Mouse (Mus musculus): ENCODE data around the gene Mog. TPM values are rescaled to one million over a fixed set of nuclear protein-coding genes. Genes with fewer than 3 reads are reported as not detected.

Gene Mog
- polyA plus RNA-seq (2016; fragmentation: Nextera tagmentation; extraction: Ambion mirVana): not detected in 2 replicates

- 59% methylated on average over 9 of the region's 9 CpGs for WGBS (ENCODE audit: insufficient replicate concordance)
These were observed at the start of gene Mog for GRCm38 (mm10) chr17:37022628-37023576. TSS of gene Mog (minus strand) at chr17:37023398.

GRCm38 (mm10) chr17:37072730-37073276 lies 49.6 kb upstream of the Mog start:
- no peaks in the 10 kb centered on the region for H3K27me3 ChIP-seq (replicated peaks)
- H3K36me3 ChIP-seq: no peaks in the 10 kb centered on the region
- no peak overlapping the region for H3K9ac ChIP-seq
- H3K4me3 ChIP-seq: no peak overlapping the region
- 60% methylated on average over 11 of the region's 11 CpGs for WGBS (ENCODE audit: insufficient replicate concordance)
- no peak overlapping the region for H3K27ac ChIP-seq
- H3K4me2 ChIP-seq: no peak overlapping the region
- no peaks in the 10 kb centered on the region for H3K9me3 ChIP-seq (replicated peaks)
- no peak for ATAC-seq
- H3K4me1 ChIP-seq: no peaks in the 10 kb centered on the region

More at GRCm38 (mm10) chr17:37022628-37023576, at the start of gene Mog:
- Histone ChIP-seq H3K9me3 (replicated peaks) (no peaks in the 10 kb centered on the region), H3K36me3 (no peaks in the 10 kb centered on the region), H3K4me3 (no peak within 1 kb of the TSS), H3K27ac (no peak within 1 kb of the TSS), H3K4me1 (no peaks in the 10 kb centered on the region), H3K9ac (no peak within 1 kb of the TSS), H3K27me3 (replicated peaks) (no peaks in the 10 kb centered on the region), H3K4me2 (no peak within 1 kb of the TSS)
- no peak for ATAC-seq

- Histone ChIP-seq H3K4me3 (no peak overlapping the region), H3K4me1 (no peaks in the 10 kb centered on the region), H3K27me3 (replicated peaks) (no peaks in the 10 kb centered on the region), H3K27ac (no peak overlapping the region), H3K9ac (no peak overlapping the region), H3K36me3 (no peaks in the 10 kb centered on the region), H3K9me3 (replicated peaks) (no peaks in the 10 kb centered on the region), H3K4me2 (no peak overlapping the region)
- ATAC-seq: no peak
- 68% methylated on average over 12 of the region's 12 CpGs for WGBS (ENCODE audit: insufficient replicate concordance)
These were observed 49.0 kb upstream of the Mog start for GRCm38 (mm10) chr17:37072080-37072729.

GRCm38 (mm10) chr17:37070121-37070520 lies 46.9 kb upstream of the Mog start:
- Histone ChIP-seq H3K9ac (no peak overlapping the region), H3K27me3 (replicated peaks) (no peaks in the 10 kb centered on the region), H3K4me1 (no peaks in the 10 kb centered on the region), H3K36me3 (no peaks in the 10 kb centered on the region), H3K27ac (no peak overlapping the region), H3K4me2 (no peak overlapping the region), H3K4me3 (no peak overlapping the region), H3K9me3 (replicated peaks) (no peaks in the 10 kb centered on the region)
- ATAC-seq: no peak
- WGBS (ENCODE audit: insufficient replicate concordance): 58% methylated on average over 8 of the region's 8 CpGs

- Histone ChIP-seq H3K9ac (no peak overlapping the region), H3K27ac (no peak overlapping the region), H3K36me3 (no peaks in the 10 kb centered on the region), H3K27me3 (replicated peaks) (no peaks in the 10 kb centered on the region), H3K9me3 (replicated peaks) (no peaks in the 10 kb centered on the region), H3K4me2 (no peak overlapping the region), H3K4me3 (no peak overlapping the region), H3K4me1 (no peaks in the 10 kb centered on the region)
- 59% methylated on average over 1 of the region's 1 CpGs for WGBS (ENCODE audit: insufficient replicate concordance)
- ATAC-seq: no peak
These were observed 44.7 kb upstream of the Mog start for GRCm38 (mm10) chr17:37067861-37068260.

GRCm38 (mm10) chr17:37065993-37066392 lies 42.8 kb upstream of the Mog start:
- WGBS (ENCODE audit: insufficient replicate concordance): 40% methylated on average over 2 of the region's 2 CpGs
- Histone ChIP-seq H3K4me2 (no peak overlapping the region), H3K27ac (no peak overlapping the region), H3K36me3 (no peaks in the 10 kb centered on the region), H3K4me3 (no peak overlapping the region), H3K4me1 (no peaks in the 10 kb centered on the region), H3K9me3 (replicated peaks) (no peaks in the 10 kb centered on the region), H3K27me3 (replicated peaks) (no peaks in the 10 kb centered on the region), H3K9ac (no peak overlapping the region)
- ATAC-seq: no peak

GRCm38 (mm10) chr17:37063686-37064495 lies 40.7 kb upstream of the Mog start:
- Histone ChIP-seq H3K4me2 (no peak overlapping the region), H3K9ac (no peak overlapping the region), H3K36me3 (no peaks in the 10 kb centered on the region), H3K9me3 (replicated peaks) (no peaks in the 10 kb centered on the region), H3K27ac (no peak overlapping the region), H3K27me3 (replicated peaks) (no peaks in the 10 kb centered on the region), H3K4me3 (no peak overlapping the region), H3K4me1 (no peaks in the 10 kb centered on the region)
- 67% methylated on average over 11 of the region's 11 CpGs for WGBS (ENCODE audit: insufficient replicate concordance)
- no peak for ATAC-seq

- Histone ChIP-seq H3K36me3 (no peaks in the 10 kb centered on the region; the same call in 1 of the 2 replicates), H3K27me3 (replicated peaks) (no peaks in the 10 kb centered on the region), H3K9ac (no peak overlapping the region), H3K4me3 (no peak overlapping the region), H3K9me3 (replicated peaks) (no peaks in the 10 kb centered on the region), H3K27ac (no peak overlapping the region), H3K4me2 (no peak overlapping the region), H3K4me1 (no peaks in the 10 kb centered on the region)
- WGBS (ENCODE audit: insufficient replicate concordance): 65% methylated on average over 10 of the region's 10 CpGs
- no peak for ATAC-seq
These were observed 39.9 kb upstream of the Mog start for GRCm38 (mm10) chr17:37063063-37063462.

GRCm38 (mm10) chr17:37062101-37062641 lies 39.0 kb upstream of the Mog start:
- H3K27ac ChIP-seq: no peak overlapping the region
- no peak for ATAC-seq
- no peaks in the 10 kb centered on the region; the same call in 1 of the 2 replicates for H3K36me3 ChIP-seq
- 69% methylated on average over 10 of the region's 10 CpGs for WGBS (ENCODE audit: insufficient replicate concordance)
- no peaks in the 10 kb centered on the region for H3K4me1 ChIP-seq
- no peak overlapping the region for H3K4me3 ChIP-seq
- no peaks in the 10 kb centered on the region for H3K27me3 ChIP-seq (replicated peaks)
- no peak overlapping the region for H3K4me2 ChIP-seq
- no peak overlapping the region for H3K9ac ChIP-seq
- H3K9me3 ChIP-seq (replicated peaks): no peaks in the 10 kb centered on the region

- Histone ChIP-seq H3K9me3 (replicated peaks) (no peaks in the 10 kb centered on the region), H3K9ac (no peak overlapping the region), H3K4me1 (no peaks in the 10 kb centered on the region), H3K27me3 (replicated peaks) (no peaks in the 10 kb centered on the region), H3K4me2 (no peak overlapping the region), H3K4me3 (no peak overlapping the region), H3K27ac (no peak overlapping the region), H3K36me3 (no peaks in the 10 kb centered on the region; the same call in 1 of the 2 replicates)
- WGBS (ENCODE audit: insufficient replicate concordance): 56% methylated on average over 3 of the region's 3 CpGs
- ATAC-seq: no peak
These were observed 38.2 kb upstream of the Mog start for GRCm38 (mm10) chr17:37061435-37061834.

GRCm38 (mm10) chr17:37056957-37057356 lies 33.8 kb upstream of the Mog start:
- H3K36me3 ChIP-seq: peaks cover 3% of the 10 kb centered on the region; the same call in 1 of the 2 replicates
- H3K4me2 ChIP-seq: no peak overlapping the region
- peaks cover 13% of the 10 kb centered on the region for H3K27me3 ChIP-seq (replicated peaks)
- H3K27ac ChIP-seq: no peak overlapping the region
- no peak overlapping the region for H3K4me3 ChIP-seq
- no peaks in the 10 kb centered on the region for H3K4me1 ChIP-seq
- no peak overlapping the region for H3K9ac ChIP-seq
- no peak for ATAC-seq
- H3K9me3 ChIP-seq (replicated peaks): no peaks in the 10 kb centered on the region
- 78% methylated on average over 6 of the region's 6 CpGs for WGBS (ENCODE audit: insufficient replicate concordance)

All from liver, embryonic 12.5 days (tissue).